Mouse (Mus musculus) common myeloid progenitor, adult 5-6 weeks (primary cell): Measurements from ENCODE around the gene Zbtb45. TPM values are rescaled to one million over a fixed set of nuclear protein-coding genes. Genes with fewer than 3 reads are reported as not detected.

ENCODE experiments used
- ATAC-seq: replicated peaks from 2 replicates; pipeline ENCODE4 v1.8.0; 2016; ENCODE audit warnings: low read depth, mild to moderate bottlenecking, moderate TSS enrichment, inconsistent platforms; ENCODE audit not compliant: poor library complexity, severe bottlenecking
- total RNA-seq: library from RNA; stranded (forward); fragments of 200-1000, 187-1606 nt; gene quantifications from 2 replicates; pipeline ENCODE4 v1.2.3, GENCODE M21; 2017

Gene Zbtb45
- total RNA-seq, 1 experiment from 2014 or later: 9.8 TPM

GRCm38 (mm10) chr7:13035211-13035855, 25.5 kb upstream of the Zbtb45 start:
- ATAC-seq: no peak

GRCm38 (mm10) chr7:13034148-13034977, 24.5 kb upstream of the Zbtb45 start, which contains the start of gene Chmp2a:
Chmp2a (minus strand) TSS chr7:13034807.
- ATAC-seq: peak; percentile 61

DNA sequence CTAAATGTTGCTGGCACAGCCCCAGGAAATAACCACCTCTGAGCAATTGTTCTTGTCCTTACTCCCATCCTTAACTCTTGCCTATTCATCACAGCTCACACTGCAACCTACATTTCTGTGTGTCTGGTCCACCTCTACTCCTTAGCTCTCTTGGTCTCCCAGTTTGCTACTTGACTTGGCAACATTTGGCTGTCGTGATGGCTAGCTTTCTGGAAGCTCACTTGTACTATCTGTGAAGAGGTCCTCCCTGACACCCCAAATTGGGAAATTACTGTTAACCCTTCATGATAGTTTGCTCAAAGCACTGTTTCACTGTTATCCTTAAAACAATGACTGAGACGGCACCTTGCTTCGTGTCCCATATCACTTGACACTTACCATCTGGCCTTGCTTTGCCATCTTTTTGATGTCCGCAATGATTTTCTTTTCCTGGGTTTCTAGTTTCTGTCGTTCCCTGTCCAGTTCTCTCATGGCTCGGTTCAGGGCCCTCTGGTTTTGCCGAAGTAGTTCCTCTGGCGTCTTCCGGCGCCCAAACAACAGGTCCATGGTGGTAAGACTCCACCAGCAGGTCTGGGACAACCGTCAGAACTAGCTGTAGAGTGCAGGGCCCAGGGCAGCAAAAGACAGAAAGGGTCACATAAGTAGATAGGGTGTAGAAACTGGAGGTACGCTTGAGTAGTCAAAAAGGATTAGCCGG, 23.8 kb upstream of the Zbtb45 start:
- no peak for ATAC-seq

DNA sequence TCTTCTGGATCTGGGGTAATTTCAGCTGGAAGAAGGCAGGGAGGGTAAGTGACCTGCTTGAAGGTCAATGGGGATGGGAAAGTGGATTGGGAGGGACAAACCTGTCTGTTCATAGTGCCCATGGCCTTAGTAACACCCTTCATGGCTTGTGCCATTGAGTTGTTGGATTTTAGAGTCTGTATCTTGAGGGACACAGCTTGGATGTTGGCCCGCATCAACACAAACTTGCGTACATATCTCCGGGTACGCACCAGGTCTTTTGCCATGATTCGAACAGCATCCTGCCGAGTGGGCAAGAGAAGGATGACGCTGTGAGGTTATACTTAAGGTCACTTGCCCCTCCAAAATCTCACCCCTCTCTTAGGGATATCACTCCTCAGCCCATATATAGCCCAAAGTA, 22.7 kb upstream of the Zbtb45 start:
- ATAC-seq: no peak

GRCm38 (mm10) chr7:13031983-13032382, 22.1 kb upstream of the Zbtb45 start:
- no peak for ATAC-seq

DNA sequence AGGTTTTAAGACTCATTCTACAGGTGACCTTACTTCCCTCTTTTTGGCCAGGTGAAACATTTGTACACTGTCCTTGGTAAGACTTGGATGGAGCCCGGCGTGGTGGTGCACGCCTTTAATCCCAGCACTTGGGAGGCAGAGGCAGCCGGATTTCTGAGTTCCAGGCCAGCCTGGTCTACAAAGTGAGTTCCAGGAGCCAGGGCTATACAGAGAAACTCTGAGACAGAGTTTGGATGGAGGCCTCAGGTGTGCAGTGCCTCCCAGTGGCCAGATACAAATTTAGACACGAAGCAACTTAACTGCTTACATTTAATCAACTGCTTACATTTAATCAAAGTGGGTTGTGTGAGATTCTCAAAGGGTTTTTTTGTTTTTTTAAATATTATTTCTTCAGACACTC, 21.2 kb upstream of the Zbtb45 start:
- ATAC-seq: no peak

- ATAC-seq: no peak
Measured at GRCm38 (mm10) chr7:13028986-13029385, 19.2 kb upstream of the Zbtb45 start.

GRCm38 (mm10) chr7:13025511-13026112, 15.8 kb upstream of the Zbtb45 start:
- ATAC-seq: no peak

DNA sequence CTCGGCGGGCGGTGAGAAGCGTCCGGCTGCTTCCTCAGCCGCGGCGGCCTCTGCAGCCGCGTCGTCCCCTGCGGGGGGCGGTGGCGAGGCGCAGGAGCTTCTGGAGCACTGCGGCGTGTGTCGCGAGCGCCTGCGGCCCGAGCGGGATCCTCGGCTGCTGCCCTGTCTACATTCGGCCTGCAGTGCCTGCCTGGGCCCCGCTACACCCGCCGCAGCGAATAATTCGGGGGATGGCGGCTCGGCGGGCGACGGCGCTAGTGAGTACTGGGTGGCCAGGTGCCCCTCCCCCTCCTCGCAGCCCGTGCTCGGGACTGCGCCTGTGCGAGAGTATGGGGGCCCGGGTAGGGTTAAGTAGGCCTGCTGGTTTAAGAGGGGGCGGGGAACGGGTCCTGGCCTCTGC, 15.0 kb upstream of the Zbtb45 start:
- no peak; the same call in 1 of the 2 replicates for ATAC-seq

DNA sequence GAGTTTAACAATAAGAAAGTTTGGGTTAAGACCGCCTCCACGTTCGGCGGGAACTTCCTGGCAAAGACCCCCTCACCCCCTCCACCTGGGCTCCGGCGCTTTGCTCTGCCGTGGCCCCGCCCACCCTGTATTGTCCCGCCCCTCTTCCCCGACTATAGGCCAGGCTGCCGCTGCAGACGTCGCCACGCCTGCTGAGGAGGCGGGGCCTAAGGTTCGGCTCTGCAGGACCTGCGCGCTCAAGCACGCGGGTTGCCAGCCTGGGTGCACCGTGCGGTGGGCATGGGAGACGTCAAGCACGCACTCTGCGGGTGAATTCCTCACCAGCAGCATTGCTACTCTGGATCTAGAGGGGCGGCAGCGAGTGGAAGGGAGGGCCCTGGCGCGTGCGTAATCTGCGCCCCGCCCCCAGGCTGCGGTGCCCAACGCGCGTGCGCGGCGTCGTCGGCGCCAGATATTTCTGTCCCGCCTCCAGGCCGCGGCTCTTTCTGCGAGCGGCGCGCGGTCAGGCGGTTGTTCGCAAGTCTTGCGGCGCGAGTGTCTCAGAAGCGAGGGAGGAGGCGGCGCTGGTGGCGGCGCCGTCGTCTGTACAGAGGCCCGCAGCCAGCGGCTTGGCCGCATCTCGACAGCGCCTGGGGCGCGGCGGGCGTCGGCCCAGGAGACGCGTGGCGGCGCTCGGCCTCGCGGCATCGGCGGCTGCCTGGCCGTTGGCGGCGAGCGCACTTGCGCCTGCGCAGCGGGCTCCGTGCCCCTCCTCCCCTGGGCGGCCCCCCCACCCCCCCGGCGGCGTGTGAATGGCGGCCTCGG, 14.3 kb upstream of the Zbtb45 start:
- peak; percentile 67 for ATAC-seq

GRCm38 (mm10) chr7:13022773-13023535, 13.1 kb upstream of the Zbtb45 start:
- peak; percentile 71 for ATAC-seq

DNA sequence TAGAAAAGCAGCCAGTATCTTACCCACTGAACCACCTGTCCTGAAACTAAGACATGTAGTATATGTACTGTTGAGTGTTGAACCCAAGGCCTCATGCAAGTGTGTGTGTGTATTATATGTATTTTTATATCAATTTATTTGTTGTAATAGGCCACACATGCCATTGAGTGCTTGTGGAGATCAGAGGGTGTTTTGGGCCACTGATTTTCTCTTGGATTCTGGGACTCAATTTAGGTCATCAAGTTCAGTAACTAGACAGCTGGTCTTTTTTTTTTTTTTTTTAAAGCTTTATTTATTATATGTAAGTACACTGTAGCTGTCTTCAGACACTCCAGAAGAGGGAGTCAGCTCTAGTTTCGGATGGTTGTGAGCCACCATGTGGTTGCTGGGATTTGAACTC, 5.4 kb upstream of the Zbtb45 start:
- ATAC-seq: no peak

- no peak for ATAC-seq
Measured at GRCm38 (mm10) chr7:13014275-13014839, 4.5 kb upstream of the Zbtb45 start.

DNA sequence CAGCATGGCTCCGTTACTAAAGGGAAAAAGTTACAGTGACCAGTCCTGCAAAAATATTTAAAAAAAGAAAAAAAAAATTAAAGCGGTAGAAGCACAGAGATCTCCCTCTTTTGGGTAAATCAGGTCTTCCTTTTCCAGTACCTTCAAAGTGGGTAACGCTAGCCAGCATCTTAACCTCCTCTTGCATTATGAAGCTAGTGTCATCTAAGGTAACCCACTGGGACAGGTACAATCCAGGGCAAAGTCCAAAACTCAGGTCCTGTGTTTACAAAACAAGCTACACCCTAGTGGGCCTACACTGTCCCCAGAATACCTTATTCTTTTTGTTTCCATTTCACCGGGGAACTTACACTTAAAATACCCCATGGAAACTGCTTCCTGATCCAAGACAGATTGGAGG, 3.8 kb upstream of the Zbtb45 start:
- ATAC-seq: no peak

DNA sequence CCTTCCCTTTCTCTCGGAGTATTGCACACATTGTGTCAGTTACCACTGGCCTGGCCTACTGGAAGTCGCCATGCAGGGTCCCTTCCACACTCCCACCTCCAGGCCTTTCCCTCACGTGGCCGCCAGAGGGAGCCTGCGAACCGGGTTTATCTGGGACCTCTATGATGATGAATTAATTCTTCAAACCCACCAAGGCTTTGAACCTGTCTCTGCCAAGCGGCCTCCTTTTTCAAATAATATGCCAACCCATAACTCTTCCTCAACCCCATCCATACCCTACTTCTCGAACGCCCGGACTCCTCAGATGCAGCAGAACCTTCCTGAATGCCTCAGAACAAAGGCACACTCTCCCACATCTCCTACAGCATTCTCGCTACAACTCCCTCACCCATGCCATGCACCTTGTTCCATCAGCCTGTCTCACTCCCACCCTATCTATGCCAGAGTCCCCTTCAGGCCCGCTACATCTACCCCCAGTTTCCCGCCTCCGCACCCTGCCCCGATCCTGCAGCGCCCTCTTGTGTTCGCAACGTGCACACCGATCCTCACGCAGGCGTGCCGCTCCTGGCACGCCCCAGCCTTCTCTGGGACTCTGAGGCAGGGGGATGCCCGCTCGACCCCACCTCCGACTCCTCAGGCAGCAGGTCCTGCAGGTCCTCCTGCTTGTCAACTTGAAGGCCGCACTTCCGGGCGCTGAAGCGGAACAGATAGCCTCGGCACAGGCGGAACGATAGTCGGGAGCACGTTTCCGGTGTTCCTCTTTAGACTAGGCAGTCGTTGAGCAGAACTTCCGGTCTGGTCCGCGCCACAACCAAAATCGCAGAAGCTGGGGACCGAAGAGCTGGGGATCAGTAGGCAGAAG, 460 bp downstream of the Zbtb45 start:
- peak; percentile 90 for ATAC-seq

DNA sequence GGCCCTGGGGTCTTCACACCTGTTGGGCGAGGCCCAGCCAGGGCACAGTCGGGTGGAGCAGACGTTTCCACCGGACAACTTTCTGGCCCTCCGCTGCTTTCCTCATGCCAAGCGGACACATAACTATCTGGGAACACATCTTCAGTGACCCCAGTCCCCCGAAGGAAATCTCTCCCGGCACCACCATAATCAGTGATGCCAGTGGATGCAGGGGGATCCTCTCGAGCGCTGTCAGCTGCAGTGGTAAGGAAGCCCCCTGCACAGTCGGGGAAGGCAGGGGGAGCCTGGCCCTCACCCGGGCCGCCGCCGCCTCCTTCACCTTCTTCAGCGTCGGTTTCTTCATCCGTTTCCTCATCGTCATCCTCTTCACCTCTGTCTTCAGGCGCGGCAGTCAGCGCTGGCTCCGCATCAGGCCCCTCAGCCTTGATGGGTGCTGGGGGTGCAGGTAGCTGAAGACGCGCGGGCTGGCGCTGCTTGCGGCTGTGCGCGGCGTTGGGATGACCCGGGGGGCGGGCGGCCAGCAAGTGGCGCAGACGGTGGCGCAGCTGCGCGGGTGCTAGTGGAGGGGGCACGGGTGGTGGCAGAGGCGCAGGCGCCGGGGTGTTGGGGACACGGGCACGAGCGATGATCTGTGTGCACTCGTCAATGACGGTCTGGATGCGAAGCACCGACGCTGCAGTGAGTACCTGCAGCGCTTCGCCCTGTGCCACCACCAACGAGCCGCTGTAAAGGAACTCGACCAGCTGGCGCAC, 2.3 kb downstream of the Zbtb45 start:
- ATAC-seq: no peak

- ATAC-seq: no peak
Measured at GRCm38 (mm10) chr7:13006531-13006930, 3.3 kb downstream of the Zbtb45 start.
